Mouse (Mus musculus): Measurements from ENCODE around the gene Tmem120b. TPM values are rescaled to one million over a fixed set of nuclear protein-coding genes. Genes with fewer than 3 reads are reported as not detected.

Tmem120b gene
- polyA plus RNA-seq, 1 experiment from 2014 or later: 11.9 TPM

- 14% methylated on average over 10 of the region's 10 CpGs for WGBS
- Histone ChIP-seq H3K4me2 (replicated peaks; ENCODE audit: low read depth, low read length) (peak overlapping the region; percentile 4; the same call in 1 of the 2 replicates), H3K4me1 (ENCODE audit: insufficient read depth, low read depth, low read length) (no peaks in the 10 kb centered on the region), H3K27me3 (replicated peaks; ENCODE audit: insufficient read depth, low read length) (no peaks in the 10 kb centered on the region), H3K4me3 (ENCODE audit: low read depth, low read length) (no peak overlapping the region), H3K9ac (replicated peaks; ENCODE audit: low read depth) (no peak overlapping the region), H3K36me3 (ENCODE audit: insufficient read depth, low read length) (no peaks in the 10 kb centered on the region), H3K27ac (ENCODE audit: low read length) (peak overlapping the region; percentile 57), H3K9me3 (ENCODE audit: low read length) (no peaks in the 10 kb centered on the region)
- TF ChIP-seq CTCF (IDR thresholded peaks at IDR 0.05) (peak; percentile 96), EP300 (IDR thresholded peaks at IDR 0.05) (no peak)
- DNase-seq (ENCODE audit: low spot score) (peak; percentile 90), ATAC-seq (peak; percentile 83)
These were observed 49.0 kb downstream of the Tmem120b start for GRCm38 (mm10) chr5:123117257-123117656.

- Histone ChIP-seq H3K4me1 (ENCODE audit: insufficient read depth, low read depth, low read length) (no peaks in the 10 kb centered on the region), H3K36me3 (ENCODE audit: insufficient read depth, low read length) (no peaks in the 10 kb centered on the region), H3K27ac (ENCODE audit: low read length) (peak overlapping the region; percentile 57; the same call in 1 of the 2 replicates), H3K9me3 (ENCODE audit: low read length) (no peaks in the 10 kb centered on the region), H3K9ac (replicated peaks; ENCODE audit: low read depth) (no peak overlapping the region), H3K27me3 (replicated peaks; ENCODE audit: insufficient read depth, low read length) (no peaks in the 10 kb centered on the region), H3K4me3 (ENCODE audit: low read depth, low read length) (no peak overlapping the region), H3K4me2 (replicated peaks; ENCODE audit: low read depth, low read length) (no peak overlapping the region)
- 62% methylated on average over 8 of the region's 8 CpGs for WGBS
- peak; percentile 49 for DNase-seq (ENCODE audit: low spot score)
- TF ChIP-seq EP300 (IDR thresholded peaks at IDR 0.05) (no peak), CTCF (IDR thresholded peaks at IDR 0.05) (no peak)
- ATAC-seq: 0 out of 2 replicates have a peak, but pooled peaks have one; percentile 9
These were observed 49.6 kb downstream of the Tmem120b start for GRCm38 (mm10) chr5:123117773-123118172.

- Histone ChIP-seq H3K27me3 (replicated peaks; ENCODE audit: insufficient read depth, low read length) (no peaks in the 10 kb centered on the region), H3K4me3 (ENCODE audit: low read depth, low read length) (no peak overlapping the region), H3K4me2 (replicated peaks; ENCODE audit: low read depth, low read length) (no peak overlapping the region), H3K4me1 (ENCODE audit: insufficient read depth, low read depth, low read length) (no peaks in the 10 kb centered on the region), H3K9ac (replicated peaks; ENCODE audit: low read depth) (no peak overlapping the region), H3K27ac (ENCODE audit: low read length) (no peak overlapping the region), H3K36me3 (ENCODE audit: insufficient read depth, low read length) (no peaks in the 10 kb centered on the region; the same call in 1 of the 2 replicates), H3K9me3 (ENCODE audit: low read length) (no peaks in the 10 kb centered on the region)
- ATAC-seq (no peak), DNase-seq (ENCODE audit: low spot score) (no peak)
- TF ChIP-seq EP300 (IDR thresholded peaks at IDR 0.05): no peak
- 66% methylated on average over 10 of the region's 10 CpGs for WGBS
These were observed 50.6 kb downstream of the Tmem120b start for GRCm38 (mm10) chr5:123118826-123119225.

GRCm38 (mm10) chr5:123120624-123121215 is 52.5 kb downstream of the Tmem120b start:
- no peak overlapping the region for H3K4me3 ChIP-seq (ENCODE audit: low read depth, low read length)
- no peaks in the 10 kb centered on the region for H3K27me3 ChIP-seq (replicated peaks; ENCODE audit: insufficient read depth, low read length)
- H3K9ac ChIP-seq (replicated peaks; ENCODE audit: low read depth): no peak overlapping the region
- no peaks in the 10 kb centered on the region for H3K4me1 ChIP-seq (ENCODE audit: insufficient read depth, low read depth, low read length)
- DNase-seq (ENCODE audit: low spot score) (no peak), ATAC-seq (no peak)
- TF ChIP-seq EP300 (IDR thresholded peaks at IDR 0.05): no peak
- TF ChIP-seq CTCF (IDR thresholded peaks at IDR 0.05): no peak
- no peaks in the 10 kb centered on the region; the same call in 1 of the 2 replicates for H3K36me3 ChIP-seq (ENCODE audit: insufficient read depth, low read length)
- H3K9me3 ChIP-seq (ENCODE audit: low read length): no peaks in the 10 kb centered on the region
- H3K4me2 ChIP-seq (replicated peaks; ENCODE audit: low read depth, low read length): no peak overlapping the region
- no peak overlapping the region for H3K27ac ChIP-seq (ENCODE audit: low read length)
- WGBS: 86% methylated on average over 7 of the region's 7 CpGs

GRCm38 (mm10) chr5:123122181-123122580 is 54.0 kb downstream of the Tmem120b start:
- TF ChIP-seq EP300 (IDR thresholded peaks at IDR 0.05) (no peak), CTCF (IDR thresholded peaks at IDR 0.05) (peak; percentile 64)
- Histone ChIP-seq H3K27ac (ENCODE audit: low read length) (no peak overlapping the region), H3K9me3 (ENCODE audit: low read length) (no peaks in the 10 kb centered on the region), H3K36me3 (ENCODE audit: insufficient read depth, low read length) (no peaks in the 10 kb centered on the region; the same call in 1 of the 2 replicates), H3K4me2 (replicated peaks; ENCODE audit: low read depth, low read length) (no peak overlapping the region), H3K9ac (replicated peaks; ENCODE audit: low read depth) (no peak overlapping the region), H3K4me3 (ENCODE audit: low read depth, low read length) (no peak overlapping the region), H3K4me1 (ENCODE audit: insufficient read depth, low read depth, low read length) (no peaks in the 10 kb centered on the region), H3K27me3 (replicated peaks; ENCODE audit: insufficient read depth, low read length) (no peaks in the 10 kb centered on the region)
- WGBS: 92% methylated on average over 4 of the region's 4 CpGs
- no peak for DNase-seq (ENCODE audit: low spot score)
- ATAC-seq: no peak

- H3K4me3 ChIP-seq (ENCODE audit: low read depth, low read length): no peak overlapping the region
- DNase-seq (ENCODE audit: low spot score) (no peak), ATAC-seq (no peak)
- 70% methylated on average over 6 of the region's 6 CpGs for WGBS
- H3K4me2 ChIP-seq (replicated peaks; ENCODE audit: low read depth, low read length): no peak overlapping the region
- TF ChIP-seq EP300 (IDR thresholded peaks at IDR 0.05) (no peak), CTCF (IDR thresholded peaks at IDR 0.05) (no peak)
- peaks cover 4% of the 10 kb centered on the region; the same call in 1 of the 2 replicates for H3K4me1 ChIP-seq (ENCODE audit: insufficient read depth, low read depth, low read length)
- no peak overlapping the region for H3K27ac ChIP-seq (ENCODE audit: low read length)
- no peaks in the 10 kb centered on the region for H3K27me3 ChIP-seq (replicated peaks; ENCODE audit: insufficient read depth, low read length)
- H3K36me3 ChIP-seq (ENCODE audit: insufficient read depth, low read length): no peaks in the 10 kb centered on the region; the same call in 1 of the 2 replicates
- no peak overlapping the region for H3K9ac ChIP-seq (replicated peaks; ENCODE audit: low read depth)
- H3K9me3 ChIP-seq (ENCODE audit: low read length): no peaks in the 10 kb centered on the region
These were observed 56.9 kb downstream of the Tmem120b start for GRCm38 (mm10) chr5:123125105-123125504.

Data from lung, postnatal 0 days (tissue).